Mouse (Mus musculus) lung, postnatal 0 days (tissue): ENCODE data around the gene Fzr1. TPM values are rescaled to one million over a fixed set of nuclear protein-coding genes. Genes with fewer than 3 reads are reported as not detected.

ENCODE experiments used
- ATAC-seq: fragments of 200-750 bp; cut with Nextera tagmentation; 2 replicates; pipeline ENCODE4 v1.8.0; 2017; ENCODE audit warnings: moderate library complexity
- DNase-seq: peaks from one replicate; pipeline ENCODE4 v3.0.0-alpha.2; 2016; ENCODE audit warnings: low spot score
- H3K27ac ChIP-seq: fragments of 300-500 bp; sonication (generic); 2 replicates; pipeline ENCODE4 v1.5.1; 2014; ENCODE audit warnings: antibody characterized with exemption, mild to moderate bottlenecking, low read length, mixed read lengths
- H3K27me3 ChIP-seq: fragments of 300-500 bp; sonication (generic); replicated peaks from 2 replicates; pipeline ENCODE4 v1.6.1; 2014; ENCODE audit warnings: low read length, mixed read lengths; ENCODE audit not compliant: insufficient read depth
- H3K36me3 ChIP-seq: fragments of 300-500 bp; sonication (generic); 2 replicates; pipeline ENCODE4 v1.6.1; 2014; ENCODE audit warnings: low read length, mixed read lengths; ENCODE audit not compliant: insufficient read depth
- H3K4me1 ChIP-seq: fragments of 300-500 bp; sonication (generic); 2 replicates; pipeline ENCODE4 v1.6.1; 2014; ENCODE audit warnings: antibody characterized with exemption, low read depth, low read length, mixed read lengths; ENCODE audit not compliant: insufficient read depth
- H3K4me2 ChIP-seq: fragments of 300-500 bp; sonication (generic); replicated peaks from 2 replicates; pipeline ENCODE4 v1.6.1; 2014; ENCODE audit warnings: low read depth, mild to moderate bottlenecking, low read length, moderate library complexity, mixed read lengths
- H3K4me3 ChIP-seq: fragments of 300-500 bp; sonication (generic); 2 replicates; pipeline ENCODE4 v1.5.1; 2014; ENCODE audit warnings: low read depth, low read length
- H3K9ac ChIP-seq: fragments of 300-500 bp; sonication (generic); replicated peaks from 2 replicates; pipeline ENCODE4 v1.6.1; 2014; ENCODE audit warnings: low read depth, mild to moderate bottlenecking
- H3K9me3 ChIP-seq: fragments of 300-500 bp; sonication (generic); 2 replicates; pipeline ENCODE4 v1.6.1; 2016; ENCODE audit warnings: low read length, mixed read lengths
- CTCF ChIP-seq: IDR thresholded peaks from 2 replicates; pipeline ENCODE4 v1.5.1; 2016; ENCODE audit warnings: antibody characterized with exemption, mild to moderate bottlenecking
- EP300 ChIP-seq: IDR thresholded peaks from 2 replicates; pipeline ENCODE4 v1.6.1; 2016; ENCODE audit warnings: antibody characterized with exemption, mild to moderate bottlenecking, control low read depth
- WGBS: fragments of 180-500 bp; shearing (Covaris S2); extraction: QIAGEN DNeasy Blood & Tissue Kit; methylation state at CpG from one replicate; pipeline ENCODE4 v1.1.7; 2014; 5-methylcytosine and 5-hydroxymethylcytosine counted together
- polyA plus RNA-seq: library from polyadenylated mRNA; unstranded; fragments of >200 nt; fragmentation: Nextera tagmentation; extraction: Ambion mirVana; gene quantifications from 2 replicates; pipeline ENCODE4 v1.2.1, GENCODE M21; 2015

The Fzr1 gene
- polyA plus RNA-seq, 1 experiment from 2014 or later = 39.5 TPM

- H3K4me2 ChIP-seq = no peak overlapping the region
- H3K9me3 ChIP-seq = no peaks in the 10 kb centered on the region
- ATAC-seq (no peak), DNase-seq (no peak)
- peaks cover 9% of the 10 kb centered on the region for H3K4me1 ChIP-seq
- no peak overlapping the region for H3K27ac ChIP-seq
- WGBS = 81% methylated on average over 6 of the region's 6 CpGs
- H3K4me3 ChIP-seq = no peak overlapping the region
- H3K9ac ChIP-seq = no peak overlapping the region
- no peaks in the 10 kb centered on the region; the same call in 1 of the 2 replicates for H3K36me3 ChIP-seq
- H3K27me3 ChIP-seq = no peaks in the 10 kb centered on the region
- no peak for TF ChIP-seq EP300
- no peak for TF ChIP-seq CTCF
Measured at GRCm38 (mm10) chr10:81392270-81392669, 14.0 kb upstream of the Fzr1 start.

GRCm38 (mm10) chr10:81390678-81390965 is 12.3 kb upstream of the Fzr1 start:
- Histone ChIP-seq H3K27me3 (no peaks in the 10 kb centered on the region), H3K9me3 (no peaks in the 10 kb centered on the region), H3K4me1 (peaks cover 9% of the 10 kb centered on the region), H3K4me2 (no peak overlapping the region), H3K9ac (no peak overlapping the region), H3K36me3 (no peaks in the 10 kb centered on the region; the same call in none of the 2 replicates), H3K4me3 (no peak overlapping the region), H3K27ac (no peak overlapping the region)
- TF ChIP-seq EP300 (no peak), CTCF (no peak)
- ATAC-seq (no peak), DNase-seq (no peak)
- WGBS = 89% methylated on average over 9 of the region's 13 CpGs

- Histone ChIP-seq H3K4me3 (no peak overlapping the region), H3K9me3 (no peaks in the 10 kb centered on the region), H3K4me2 (no peak overlapping the region), H3K36me3 (no peaks in the 10 kb centered on the region; the same call in none of the 2 replicates), H3K27ac (no peak overlapping the region), H3K4me1 (peaks cover 13% of the 10 kb centered on the region), H3K27me3 (no peaks in the 10 kb centered on the region), H3K9ac (no peak overlapping the region)
- 58% methylated on average over 23 of the region's 23 CpGs for WGBS
- ATAC-seq = peak; percentile 75
- DNase-seq = peak; percentile 66
- TF ChIP-seq CTCF = peak; percentile 95
- TF ChIP-seq EP300 = no peak
Measured at GRCm38 (mm10) chr10:81389801-81390677, 11.7 kb upstream of the Fzr1 start.

- H3K9me3 ChIP-seq = no peaks in the 10 kb centered on the region
- H3K4me1 ChIP-seq = peaks cover 17% of the 10 kb centered on the region
- 45% methylated on average over 3 of the region's 3 CpGs for WGBS
- TF ChIP-seq CTCF = no peak
- TF ChIP-seq EP300 = no peak
- ATAC-seq (no peak), DNase-seq (no peak)
- no peak overlapping the region for H3K27ac ChIP-seq
- H3K4me2 ChIP-seq = no peak overlapping the region
- no peak overlapping the region for H3K9ac ChIP-seq
- H3K27me3 ChIP-seq = no peaks in the 10 kb centered on the region
- H3K36me3 ChIP-seq = no peaks in the 10 kb centered on the region; the same call in none of the 2 replicates
- H3K4me3 ChIP-seq = no peak overlapping the region
Measured at GRCm38 (mm10) chr10:81389373-81389772, 11.1 kb upstream of the Fzr1 start.

- H3K27me3 ChIP-seq = no peaks in the 10 kb centered on the region
- TF ChIP-seq EP300 (no peak), CTCF (no peak)
- no peak within 1 kb of the TSS for H3K9ac ChIP-seq
- no peaks in the 10 kb centered on the region for H3K9me3 ChIP-seq
- DNase-seq (no peak), ATAC-seq (no peak)
- WGBS = 57% methylated on average over 5 of the region's 5 CpGs
- no peak within 1 kb of the TSS for H3K27ac ChIP-seq
- H3K4me3 ChIP-seq = no peak within 1 kb of the TSS
- no peaks in the 10 kb centered on the region; the same call in none of the 2 replicates for H3K36me3 ChIP-seq
- peaks cover 15% of the 10 kb centered on the region; the same call in 1 of the 2 replicates for H3K4me1 ChIP-seq
- H3K4me2 ChIP-seq = no peak within 1 kb of the TSS
Measured at GRCm38 (mm10) chr10:81388505-81389055, 10.3 kb upstream of the Fzr1 start, which contains the start of gene Gm48552. TSS of gene Gm48552 (plus strand) at chr10:81389005.

- H3K4me1 ChIP-seq = peaks cover 11% of the 10 kb centered on the region; the same call in 1 of the 2 replicates
- H3K27me3 ChIP-seq = no peaks in the 10 kb centered on the region
- DNase-seq (no peak), ATAC-seq (no peak)
- TF ChIP-seq CTCF (no peak), EP300 (no peak)
- no peak overlapping the region for H3K4me2 ChIP-seq
- no peak overlapping the region for H3K27ac ChIP-seq
- no peaks in the 10 kb centered on the region; the same call in none of the 2 replicates for H3K36me3 ChIP-seq
- H3K9ac ChIP-seq = no peak overlapping the region
- no peaks in the 10 kb centered on the region for H3K9me3 ChIP-seq
- H3K4me3 ChIP-seq = no peak overlapping the region
- 93% methylated on average over 20 of the region's 20 CpGs for WGBS
Measured at GRCm38 (mm10) chr10:81387716-81388115, 9.4 kb upstream of the Fzr1 start.
